Mouse (Mus musculus) retina, postnatal 7 days (tissue): ENCODE data around the gene Sec14l1.

Experiments used
- DNase-seq: peaks from one replicate; pipeline ENCODE4 v3.0.0-alpha.2; 2012; ENCODE audit warnings: low read depth, low spot score

Sec14l1 gene

GRCm38 (mm10) chr11:117087036-117087799 lies 27.8 kb upstream of the Sec14l1 start:
- DNase-seq, result no peak

- DNase-seq, result no peak
Observed at GRCm38 (mm10) chr11:117088271-117088991, 26.5 kb upstream of the Sec14l1 start.

- DNase-seq, result no peak
Observed at GRCm38 (mm10) chr11:117089673-117090419, 25.1 kb upstream of the Sec14l1 start.

- DNase-seq, result no peak
Observed at GRCm38 (mm10) chr11:117091406-117091805, 23.6 kb upstream of the Sec14l1 start.

GRCm38 (mm10) chr11:117091845-117092244 lies 23.1 kb upstream of the Sec14l1 start:
- DNase-seq, result no peak

- DNase-seq, result no peak
Observed at GRCm38 (mm10) chr11:117092711-117093110, 22.3 kb upstream of the Sec14l1 start.

GRCm38 (mm10) chr11:117093900-117094552 lies 20.9 kb upstream of the Sec14l1 start:
- DNase-seq, result no peak

- DNase-seq, result no peak
Observed at GRCm38 (mm10) chr11:117094646-117095045, 20.3 kb upstream of the Sec14l1 start.

- no peak for DNase-seq
Observed at GRCm38 (mm10) chr11:117097021-117097420, 17.9 kb upstream of the Sec14l1 start.

GRCm38 (mm10) chr11:117098155-117098554 lies 16.8 kb upstream of the Sec14l1 start:
- no peak for DNase-seq

GRCm38 (mm10) chr11:117098784-117099183 lies 16.2 kb upstream of the Sec14l1 start:
- no peak for DNase-seq

- DNase-seq, result no peak
Observed at GRCm38 (mm10) chr11:117099372-117099771, 15.6 kb upstream of the Sec14l1 start.

- DNase-seq, result no peak
Observed at GRCm38 (mm10) chr11:117101351-117101921, 13.5 kb upstream of the Sec14l1 start.

GRCm38 (mm10) chr11:117101925-117102717 lies 12.8 kb upstream of the Sec14l1 start:
- no peak for DNase-seq

- DNase-seq, result no peak
Observed at GRCm38 (mm10) chr11:117103523-117103922, 11.4 kb upstream of the Sec14l1 start.

- no peak for DNase-seq
Observed at GRCm38 (mm10) chr11:117104044-117104757, 10.8 kb upstream of the Sec14l1 start.

GRCm38 (mm10) chr11:117105315-117105714 lies 9.7 kb upstream of the Sec14l1 start:
- DNase-seq, result no peak

GRCm38 (mm10) chr11:117105850-117106249 lies 9.1 kb upstream of the Sec14l1 start:
- DNase-seq, result no peak

GRCm38 (mm10) chr11:117106633-117107334 lies 8.2 kb upstream of the Sec14l1 start:
- DNase-seq, result no peak
